Mouse (Mus musculus) cortical plate, adult 2 months (tissue): Measurements from ENCODE around the gene Ccdc121.
A peak's percentile ranks its signal among the peaks of the same experiment; 100 is the strongest.

Experiments
- CTCF ChIP-seq: fragments of 200-500 bp; IDR thresholded peaks from 2 replicates; pipeline ENCODE4 v1.5.1; 2011; ENCODE audit warnings: mild to moderate bottlenecking, control low read depth, low read length; ENCODE audit not compliant: insufficient read depth; ENCODE audit errors: extremely low read depth
- POLR2A ChIP-seq: fragments of 200-500 bp; IDR thresholded peaks from 2 replicates; pipeline ENCODE4 v1.6.1; 2011; ENCODE audit warnings: mild to moderate bottlenecking, low read length, control low read depth; ENCODE audit not compliant: insufficient read depth; ENCODE audit errors: extremely low read depth

- TF ChIP-seq CTCF (peak; percentile 11; the same call in 1 of the 2 replicates), POLR2A (no peak)
Observed at GRCm38 (mm10) chr1:181511307-181511706, at the start of gene Ccdc121.
